Mouse (Mus musculus): ENCODE results near the gene Ltb4r2.

DNA sequence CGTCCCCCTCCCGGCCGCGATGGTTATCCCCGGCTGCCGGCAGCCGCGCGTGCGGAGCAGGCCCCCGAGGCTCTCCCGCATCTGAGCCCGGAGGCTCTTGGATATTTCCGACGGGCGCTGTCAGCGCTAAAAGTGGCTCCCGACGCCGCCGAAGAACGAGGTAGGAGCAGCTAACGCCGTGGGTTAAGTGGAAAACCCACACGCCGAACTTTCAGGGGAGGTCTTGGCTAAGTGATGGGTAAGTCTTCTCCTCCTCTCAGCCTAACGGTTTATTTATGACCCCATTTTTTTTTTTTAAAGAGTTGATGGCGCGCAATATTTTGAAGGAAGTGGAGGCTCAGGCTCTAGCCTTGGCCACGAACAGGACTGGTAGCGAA, 15.4 kb upstream of the Ltb4r2 start:
- TF ChIP-seq CTCF (IDR thresholded peaks at IDR 0.05; ENCODE audit: borderline replicate concordance, control insufficient read depth, extremely low read depth, insufficient read depth, low read length, poor library complexity) (no peak), POLR2A (IDR thresholded peaks at IDR 0.05; ENCODE audit: control insufficient read depth, extremely low read depth, insufficient read depth, low read length, poor library complexity) (no peak)
